Comparison of ENCODE assay signal across 12 mouse cellular contexts in genomic region chr7:67451157-67451793, GRCm38 (mm10).
DNase-seq lines count a peak whose midpoint lies in the region; ATAC-seq and TF ChIP-seq lines count a peak whose summit lies in the region.
"Had no signal": no experiment of that assay in that cellular context is flagged by ENCODE, and none has a peak within 500 bp of the region (broad histone marks: within the 10 kb centered on the region; RNA-seq: fewer than 3 reads in every experiment).

No protein-coding gene starts in this region.

- no peaks in the 10 kb centered on the region for H3K79me2 ChIP-seq in liver, adult 2 months (ENCODE audit: control insufficient read depth, insufficient read depth, low read length)

- no peaks in the 10 kb centered on the region for H3K27me3 ChIP-seq in liver, adult 2 months (ENCODE audit: control insufficient read depth, insufficient read depth, low read length)
- no peaks in the 10 kb centered on the region for H3K27me3 ChIP-seq in liver, embryonic 12.5 days (replicated peaks)
- H3K27me3 ChIP-seq in heart, embryonic 11.5 days (ENCODE audit: control insufficient read depth, insufficient read depth, low read length), result no peaks in the 10 kb centered on the region
- no peaks in the 10 kb centered on the region for H3K27me3 ChIP-seq in kidney, postnatal 0 days (ENCODE audit: insufficient read depth, low read length)
- H3K27me3 ChIP-seq in splenic B cell, adult 2 months (ENCODE audit: control insufficient read depth, insufficient read depth, low read length, poor library complexity, severe bottlenecking), result no peaks in the 10 kb centered on the region
- H3K27me3 ChIP-seq: midbrain, embryonic 15.5 days had no signal

- H3K36me3 ChIP-seq in liver, adult 2 months (ENCODE audit: control insufficient read depth, insufficient read depth, low read length), result no peaks in the 10 kb centered on the region
- H3K36me3 ChIP-seq in liver, embryonic 12.5 days, result no peaks in the 10 kb centered on the region
- no peaks in the 10 kb centered on the region for H3K36me3 ChIP-seq in heart, embryonic 11.5 days (ENCODE audit: control insufficient read depth, insufficient read depth, low read length)
- H3K36me3 ChIP-seq in kidney, postnatal 0 days (ENCODE audit: insufficient read depth, low read length), result no peaks in the 10 kb centered on the region
- no peaks in the 10 kb centered on the region for H3K36me3 ChIP-seq in splenic B cell, adult 2 months (ENCODE audit: control insufficient read depth, insufficient read depth, low read length, poor library complexity, severe bottlenecking)
- H3K36me3 ChIP-seq: midbrain, embryonic 15.5 days had no signal

- DNase-seq in liver, adult 2 months (ENCODE audit: extremely low read depth, low read depth, low spot score), result peak; percentile 40
- DNase-seq in kidney, postnatal 0 days (ENCODE audit: low spot score), result peak; percentile 60
- DNase-seq in splenic B cell, adult 2 months (ENCODE audit: low read depth, low spot score), result peak; percentile 71
- no peak for DNase-seq in urinary bladder, postnatal 4 days (ENCODE audit: low spot score in 2 of 2)
- DNase-seq in embryo, embryonic 11 days, result no peak
- DNase-seq in retina, embryonic 14.5 days (ENCODE audit: low spot score), result no peak
- DNase-seq: cerebellum, adult 11 months; gastrocnemius, postnatal 14 days had no signal

- TF ChIP-seq POLR2A in liver, adult 2 months (IDR thresholded peaks at IDR 0.05; ENCODE audit: extremely low read depth, insufficient read depth, low read length), result no peak

- H3K27ac ChIP-seq in liver, adult 2 months (replicated peaks; ENCODE audit: insufficient read depth, low read depth, low read length), result 0 out of 2 replicates have a peak overlapping the region, but pooled peaks have one; percentile 20
- no peak overlapping the region for H3K27ac ChIP-seq in liver, embryonic 12.5 days
- H3K27ac ChIP-seq in heart, embryonic 11.5 days (ENCODE audit: low read depth, low read length), result peak overlapping the region; percentile 62
- no peak overlapping the region for H3K27ac ChIP-seq in kidney, postnatal 0 days
- H3K27ac ChIP-seq: left cerebral cortex, adult 2 months; midbrain, embryonic 15.5 days had no signal

- no peak for ATAC-seq in liver, embryonic 12.5 days
- no peak; the same call in 1 of the 2 replicates for ATAC-seq in heart, embryonic 11.5 days (replicated peaks; ENCODE audit: insufficient number of reproducible peaks, low FRiP score, low TSS enrichment)
- ATAC-seq in kidney, postnatal 0 days (replicated peaks; ENCODE audit: low FRiP score, low read depth), result no peak
- ATAC-seq: midbrain, embryonic 15.5 days had no signal

- H3K4me3 ChIP-seq in liver, adult 2 months (ENCODE audit: insufficient read depth, low read depth, low read length), result no peak overlapping the region
- no peak overlapping the region for H3K4me3 ChIP-seq in liver, embryonic 12.5 days
- no peak overlapping the region for H3K4me3 ChIP-seq in heart, embryonic 11.5 days (ENCODE audit: low read depth, low read length)
- H3K4me3 ChIP-seq in kidney, postnatal 0 days (replicated peaks; ENCODE audit: low read depth, low read length), result no peak overlapping the region
- H3K4me3 ChIP-seq: left cerebral cortex, adult 2 months; midbrain, embryonic 15.5 days had no signal

- H3K4me2 ChIP-seq in liver, embryonic 12.5 days, result no peak overlapping the region
- H3K4me2 ChIP-seq in heart, embryonic 11.5 days, result no peak overlapping the region
- no peak overlapping the region for H3K4me2 ChIP-seq in kidney, postnatal 0 days (ENCODE audit: low read length)
- H3K4me2 ChIP-seq: midbrain, embryonic 15.5 days had no signal

- peaks cover 4% of the 10 kb centered on the region; the same call in 1 of the 2 replicates for H3K4me1 ChIP-seq in liver, adult 2 months (ENCODE audit: control insufficient read depth, insufficient read depth, low read length)
- peaks cover 5% of the 10 kb centered on the region; the same call in 1 of the 2 replicates for H3K4me1 ChIP-seq in liver, embryonic 12.5 days
- peaks cover 10% of the 10 kb centered on the region for H3K4me1 ChIP-seq in heart, embryonic 11.5 days (ENCODE audit: control insufficient read depth, insufficient read depth, low read length)
- H3K4me1 ChIP-seq in kidney, postnatal 0 days (replicated peaks; ENCODE audit: insufficient read depth, low read length), result no peaks in the 10 kb centered on the region

- WGBS in liver, adult 2 months, result 75% methylated on average over 6 of the region's 6 CpGs
- 36% methylated on average over 6 of the region's 6 CpGs for WGBS in liver, embryonic 12.5 days (ENCODE audit: insufficient replicate concordance)
- WGBS in heart, embryonic 11.5 days (ENCODE audit: insufficient replicate concordance), result 56% methylated on average over 6 of the region's 6 CpGs
- 72% methylated on average over 6 of the region's 6 CpGs for WGBS in kidney, postnatal 0 days

- H3K9me3 ChIP-seq in liver, embryonic 12.5 days (replicated peaks), result no peaks in the 10 kb centered on the region
- peaks cover 3% of the 10 kb centered on the region; the same call in 1 of the 2 replicates for H3K9me3 ChIP-seq in heart, embryonic 11.5 days (replicated peaks; ENCODE audit: control insufficient read depth, low read length)
- H3K9me3 ChIP-seq in kidney, postnatal 0 days (replicated peaks; ENCODE audit: low read length), result no peaks in the 10 kb centered on the region
- H3K9me3 ChIP-seq: midbrain, embryonic 15.5 days had no signal

- no peak overlapping the region for H3K9ac ChIP-seq in liver, adult 2 months (ENCODE audit: low read depth, low read length)
- H3K9ac ChIP-seq in liver, embryonic 12.5 days, result no peak overlapping the region
- H3K9ac ChIP-seq in heart, embryonic 11.5 days (ENCODE audit: low read depth, low read length), result no peak overlapping the region
- no peak overlapping the region for H3K9ac ChIP-seq in kidney, postnatal 0 days (ENCODE audit: low read depth, low read length)
- H3K9ac ChIP-seq: midbrain, embryonic 15.5 days had no signal

- no peak for TF ChIP-seq CTCF in liver, adult 2 months (IDR thresholded peaks at IDR 0.05; ENCODE audit: low read depth, low read length)
- no peak for TF ChIP-seq CTCF in kidney, postnatal 0 days (IDR thresholded peaks at IDR 0.05; ENCODE audit: low read depth)

Comparison
In these comparisons a context has a peak if more than half of its experiments do, and no peak if none do; other contexts are left out.
1. H3K27ac ChIP-seq: peak in liver, adult 2 months (single experiment) and heart, embryonic 11.5 days (single experiment); none in liver, embryonic 12.5 days (single experiment) and kidney, postnatal 0 days (single experiment).
2. DNase-seq: peak in liver, adult 2 months (single experiment), kidney, postnatal 0 days (single experiment) and splenic B cell, adult 2 months (single experiment); none in urinary bladder, postnatal 4 days (0 of 2), embryo, embryonic 11 days (single experiment) and retina, embryonic 14.5 days (single experiment).